Mouse (Mus musculus): Measurements from ENCODE around the gene Hsd17b2.

DNA sequence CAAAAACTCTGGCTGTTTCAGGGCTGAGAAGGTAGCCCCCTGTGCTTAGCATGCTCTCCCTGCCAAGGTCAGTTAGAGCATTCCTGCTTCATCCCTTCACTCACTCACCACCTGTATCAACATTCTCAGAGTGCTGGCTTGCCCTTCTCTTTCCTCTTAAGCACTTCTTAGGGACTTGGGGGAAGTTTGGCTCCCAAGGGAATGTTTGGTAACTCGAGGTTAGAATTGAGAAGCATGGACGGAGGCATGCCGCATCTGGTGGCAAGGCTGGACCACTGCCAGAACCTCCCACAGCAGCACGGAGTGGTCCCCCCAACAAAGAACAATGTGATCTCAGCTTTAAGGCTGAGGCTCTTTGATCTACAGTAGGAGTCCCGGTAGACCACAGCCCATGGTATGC, 10.5 kb downstream of the Hsd17b2 start:
- no peak for TF ChIP-seq CTCF (IDR thresholded peaks at IDR 0.05; ENCODE audit: low read depth, low read length)
- no peak for TF ChIP-seq EP300 (IDR thresholded peaks at IDR 0.05; ENCODE audit: insufficient read depth, low read depth, low read length)

All from ES-Bruce4 (cell line).